Mouse (Mus musculus) adrenal gland (tissue): ENCODE results near the gene Gm16867.
"Not testable (repeated sequence)": the region's sequence is repeated elsewhere in the genome, so short reads cannot be mapped to it uniquely, and the experiment has no call there.

Source experiments
- intact Hi-C: fragments of 180-260 bp; cut with DNase I; formaldehyde crosslinking; loops from one replicate; pipeline ENCODE4 v1.15.1; 2025

Gm16867 gene

DNA sequence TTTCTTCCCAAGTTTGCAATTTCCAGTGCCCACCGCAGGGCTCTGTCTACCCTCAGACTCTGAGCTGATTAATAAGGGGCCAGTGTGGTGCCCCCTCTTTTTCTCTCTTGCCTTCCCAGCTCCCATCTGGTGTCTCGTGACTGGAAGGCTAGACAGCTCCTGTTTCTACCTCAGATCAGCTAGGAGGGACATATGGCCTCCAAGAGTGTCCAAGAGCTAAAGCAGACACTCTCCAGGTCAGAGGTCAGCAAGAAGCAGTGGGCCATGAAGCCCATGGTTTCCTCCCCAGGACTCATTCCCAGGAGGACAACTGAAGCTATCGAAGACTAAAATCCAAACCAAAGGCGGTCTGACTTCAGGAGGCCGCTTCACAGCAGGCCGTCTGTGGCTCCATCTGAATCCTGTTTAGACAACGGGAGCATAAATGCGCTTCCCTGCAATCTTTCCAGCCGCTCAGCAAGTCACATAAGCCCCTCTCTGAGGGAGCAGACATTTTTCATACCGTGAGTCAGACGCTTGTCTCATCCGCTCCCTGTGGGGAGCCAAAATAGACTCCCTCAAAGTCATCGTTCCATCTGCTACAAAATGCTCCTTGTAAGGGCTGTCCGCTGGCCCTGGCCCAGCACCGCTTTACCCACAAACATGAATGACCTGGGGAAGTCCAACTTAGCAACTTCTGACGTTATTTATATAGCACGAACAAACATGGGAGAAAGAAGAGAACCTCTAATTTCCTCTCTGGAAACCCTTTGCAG, 35.4 kb downstream of the Gm16867 start:
- intact Hi-C loops: not testable (repeated sequence)

DNA sequence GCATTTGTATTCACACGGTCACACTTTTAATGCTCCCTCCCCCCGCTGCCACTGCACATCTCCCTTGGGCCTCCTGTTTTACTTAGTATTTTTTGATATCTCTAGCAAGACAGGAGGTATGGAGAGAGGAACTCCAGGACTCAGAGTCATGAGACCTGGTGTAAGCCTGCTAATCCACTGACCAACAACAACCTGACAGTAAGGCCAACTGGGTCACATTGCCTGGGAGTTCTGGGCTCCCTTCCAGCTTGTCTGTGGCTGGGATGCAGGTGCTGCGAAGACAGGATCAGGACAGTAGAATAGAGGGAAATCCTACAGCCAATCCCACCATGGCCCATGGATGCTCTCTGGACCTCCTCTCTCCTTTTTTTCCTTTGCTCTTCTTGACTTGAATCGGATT, 38.7 kb downstream of the Gm16867 start:
- intact Hi-C loops: not testable (repeated sequence)

DNA sequence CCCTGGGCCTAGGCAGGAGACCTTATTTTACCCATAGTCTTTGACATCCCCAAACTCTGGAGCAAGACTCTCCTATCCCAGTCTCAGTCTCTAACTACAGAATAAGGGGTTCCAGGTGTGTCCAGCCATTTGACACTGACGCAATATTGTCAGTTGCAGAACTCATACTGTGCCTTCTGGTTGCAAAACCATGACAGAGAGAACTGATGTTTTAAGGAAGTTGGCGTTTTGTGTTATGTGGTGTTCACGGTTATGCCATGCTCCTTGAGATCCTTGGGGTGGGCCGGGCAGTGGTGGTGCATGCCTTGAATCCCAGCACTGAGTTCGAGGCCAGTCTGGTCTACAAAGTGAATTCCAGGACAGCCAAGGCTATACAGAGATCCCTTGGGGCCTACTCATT, 45.5 kb downstream of the Gm16867 start:
- intact Hi-C loops: not testable (repeated sequence)

- intact Hi-C loops: not testable (repeated sequence)
These were observed 48.5 kb downstream of the Gm16867 start for GRCm38 (mm10) chr14:69454640-69455039.

DNA sequence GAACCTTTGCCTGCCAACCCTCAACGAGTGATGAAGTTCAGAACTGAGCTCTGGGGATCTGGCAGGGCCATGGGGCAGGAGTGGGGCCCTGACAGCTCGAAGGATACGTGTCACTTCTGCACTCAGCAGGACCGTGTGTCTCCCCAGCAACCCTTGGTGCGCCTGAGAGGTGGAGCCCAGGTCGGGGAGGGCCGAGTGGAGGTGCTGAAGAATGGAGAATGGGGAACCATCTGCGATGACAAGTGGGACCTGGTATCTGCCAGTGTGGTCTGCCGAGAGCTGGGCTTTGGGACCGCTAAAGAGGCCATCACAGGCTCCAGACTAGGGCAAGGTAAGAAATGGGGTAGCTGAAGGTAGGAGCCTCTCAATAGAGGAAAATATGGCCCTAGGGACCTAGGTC, 54.3 kb downstream of the Gm16867 start:
- intact Hi-C loops: not testable (repeated sequence)

- intact Hi-C loops: not testable (repeated sequence)
These were observed 56.2 kb downstream of the Gm16867 start for GRCm38 (mm10) chr14:69447006-69447405.

DNA sequence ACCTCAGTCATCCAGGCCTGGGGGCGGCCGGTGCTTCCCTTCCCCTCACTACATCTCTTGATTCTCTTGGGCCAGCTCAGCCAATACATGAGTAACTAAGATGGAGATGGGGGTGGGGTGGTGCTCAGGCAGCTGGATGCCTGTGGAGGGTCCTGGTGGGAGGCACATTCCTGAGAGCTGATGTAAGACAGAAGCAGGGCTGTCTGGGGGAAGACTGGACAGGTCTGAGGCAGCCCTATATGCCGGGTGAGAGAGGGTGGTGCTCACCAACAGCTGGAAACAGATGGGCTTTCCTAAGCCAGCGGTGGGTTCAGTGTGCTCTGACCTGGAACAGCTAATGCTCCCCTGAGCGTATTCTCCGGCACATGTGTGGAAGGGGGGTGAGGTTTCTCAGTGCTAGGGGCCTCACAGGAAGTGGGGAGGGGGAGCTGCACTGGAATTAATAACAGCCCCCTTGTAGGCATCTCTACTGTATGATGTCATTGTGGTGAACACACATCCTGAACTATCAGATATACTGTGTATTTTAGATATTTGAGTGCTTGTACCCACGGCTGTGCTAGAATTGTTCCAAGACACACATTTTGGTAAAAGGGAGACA, 60.0 kb downstream of the Gm16867 start:
- intact Hi-C loops: not testable (repeated sequence)

DNA sequence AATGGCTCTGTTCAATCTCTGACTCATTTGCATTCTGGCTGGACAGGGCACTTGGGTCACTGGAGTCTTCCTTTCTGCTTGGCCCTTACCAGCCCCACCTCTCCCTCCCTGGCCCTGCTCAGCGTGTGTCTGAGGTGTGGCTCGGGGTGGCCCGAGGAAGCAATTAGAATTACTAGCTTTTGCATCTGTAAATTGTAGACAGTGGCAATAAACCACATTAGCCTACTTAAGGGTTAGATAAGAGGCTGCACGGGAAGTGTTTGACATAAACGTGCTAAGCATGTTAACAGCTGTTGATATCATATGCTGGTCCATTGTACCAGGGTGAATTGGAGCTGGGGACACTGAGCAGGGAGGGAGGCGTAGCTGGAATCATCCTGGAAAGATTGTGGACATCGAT, 62.2 kb downstream of the Gm16867 start:
- intact Hi-C loops: not testable (repeated sequence)

GRCm38 (mm10) chr14:69438678-69439214, 64.4 kb downstream of the Gm16867 start:
- intact Hi-C loops: not testable (repeated sequence)

DNA sequence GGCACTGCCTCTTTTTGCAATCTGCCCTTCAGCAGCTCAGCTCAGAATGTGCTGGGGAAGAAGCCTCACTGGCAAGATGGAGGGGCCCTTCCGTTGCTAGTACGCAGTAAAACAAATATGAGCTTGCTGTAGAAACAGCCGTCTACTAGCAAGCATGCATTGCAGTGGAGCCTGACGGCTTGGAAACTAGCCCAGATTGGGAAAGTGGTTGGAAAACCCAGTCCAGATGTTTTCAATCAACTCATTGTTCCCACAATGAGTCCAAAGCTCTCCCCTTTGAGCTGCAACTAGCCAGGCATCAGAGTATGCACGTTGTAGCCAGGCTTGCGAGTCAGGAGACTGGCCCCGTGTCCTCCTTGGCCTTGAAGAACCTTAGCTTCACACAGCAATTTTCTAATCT, 82.2 kb downstream of the Gm16867 start:
- intact Hi-C loops: not testable (repeated sequence)

DNA sequence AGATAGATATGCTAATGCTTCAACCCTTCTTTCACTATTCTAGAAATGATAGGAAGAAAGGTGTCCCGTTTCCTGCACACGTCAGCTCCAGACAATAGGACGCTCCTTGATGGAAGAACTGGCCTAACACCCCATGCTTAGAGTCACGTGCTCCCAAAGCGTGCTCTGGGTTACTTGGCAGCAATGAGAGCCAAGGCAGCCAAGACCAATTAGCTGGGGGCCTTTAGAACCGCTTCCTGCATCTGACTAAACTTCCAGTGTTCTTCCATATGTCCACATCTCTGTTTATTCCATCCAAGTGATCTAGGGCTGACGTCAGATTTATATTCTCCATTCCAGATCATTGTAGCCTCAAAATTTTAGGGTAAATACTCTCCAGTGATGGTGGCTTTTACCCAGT, 85.6 kb downstream of the Gm16867 start:
- intact Hi-C loops: not testable (repeated sequence)
